Mouse (Mus musculus) heart, embryonic 10.5 days (tissue): ENCODE results near the gene Cracr2a. TPM values are rescaled to one million over a fixed set of nuclear protein-coding genes. Genes with fewer than 3 reads are reported as not detected.
A peak's percentile ranks its signal among the peaks of the same experiment; 100 is the strongest.

Experiments used
- DNase-seq: peaks from one replicate; pipeline ENCODE4 v3.0.0-alpha.2; 2017; ENCODE audit warnings: low spot score
- H3K27ac ChIP-seq: fragments of 300-500 bp; sonication (generic); 2 replicates; pipeline ENCODE4 v1.5.1; 2016; ENCODE audit warnings: mild to moderate bottlenecking
- H3K27me3 ChIP-seq: fragments of 300-500 bp; sonication (generic); 2 replicates; pipeline ENCODE4 v1.6.1; 2016; ENCODE audit warnings: mild to moderate bottlenecking; ENCODE audit not compliant: poor library complexity, insufficient read depth, severe bottlenecking
- H3K36me3 ChIP-seq: fragments of 300-500 bp; sonication (generic); 2 replicates; pipeline ENCODE4 v1.6.1; 2016; ENCODE audit warnings: mild to moderate bottlenecking, moderate library complexity
- H3K4me1 ChIP-seq: fragments of 300-500 bp; sonication (generic); 2 replicates; pipeline ENCODE4 v1.6.1; 2016; ENCODE audit warnings: mild to moderate bottlenecking
- H3K4me3 ChIP-seq: fragments of 300-500 bp; sonication (generic); 2 replicates; pipeline ENCODE4 v1.5.1; 2016; ENCODE audit warnings: mild to moderate bottlenecking, moderate library complexity
- H3K9me3 ChIP-seq: fragments of 300-500 bp; sonication (generic); 2 replicates; pipeline ENCODE4 v1.6.1; 2016; ENCODE audit warnings: mild to moderate bottlenecking, moderate library complexity
- WGBS: fragments of 180-500 bp; shearing (Covaris S2); methylation state at CpG from one replicate; pipeline ENCODE4 v1.1.7; 2016; 5-methylcytosine and 5-hydroxymethylcytosine counted together
- polyA plus RNA-seq: library from polyadenylated mRNA; unstranded; fragments of >200 nt; fragmentation: Nextera tagmentation; extraction: Ambion mirVana; gene quantifications from 2 replicates; pipeline ENCODE4 v1.2.1, GENCODE M21; 2016

Cracr2a gene
- polyA plus RNA-seq, 1 experiment from 2014 or later, result 1.7 TPM

GRCm38 (mm10) chr6:127575194-127575593 is 14.1 kb downstream of the Cracr2a start:
- H3K27me3 ChIP-seq, result no peaks in the 10 kb centered on the region
- H3K4me3 ChIP-seq, result no peak overlapping the region
- DNase-seq, result no peak
- H3K9me3 ChIP-seq, result no peaks in the 10 kb centered on the region
- no peaks in the 10 kb centered on the region for H3K36me3 ChIP-seq
- no peak overlapping the region for H3K27ac ChIP-seq
- no peaks in the 10 kb centered on the region for H3K4me1 ChIP-seq
- 80% methylated on average over 2 of the region's 2 CpGs for WGBS

GRCm38 (mm10) chr6:127577688-127578087 is 16.6 kb downstream of the Cracr2a start:
- Histone ChIP-seq H3K27me3 (no peaks in the 10 kb centered on the region), H3K4me1 (peaks cover 12% of the 10 kb centered on the region), H3K4me3 (no peak overlapping the region), H3K27ac (no peak overlapping the region), H3K36me3 (no peaks in the 10 kb centered on the region), H3K9me3 (no peaks in the 10 kb centered on the region)
- WGBS, result 57% methylated on average over 4 of the region's 4 CpGs
- DNase-seq, result no peak

- Histone ChIP-seq H3K4me1 (peaks cover 16% of the 10 kb centered on the region), H3K4me3 (no peak overlapping the region), H3K27me3 (no peaks in the 10 kb centered on the region), H3K27ac (no peak overlapping the region), H3K9me3 (no peaks in the 10 kb centered on the region), H3K36me3 (no peaks in the 10 kb centered on the region)
- WGBS, result 42% methylated on average over 7 of the region's 7 CpGs
- DNase-seq, result no peak
Measured at GRCm38 (mm10) chr6:127578316-127578715, 17.2 kb downstream of the Cracr2a start.

GRCm38 (mm10) chr6:127578810-127579209 is 17.7 kb downstream of the Cracr2a start:
- WGBS, result 50% methylated on average over 5 of the region's 5 CpGs
- DNase-seq, result no peak
- no peak overlapping the region for H3K4me3 ChIP-seq
- H3K9me3 ChIP-seq, result no peaks in the 10 kb centered on the region
- no peak overlapping the region for H3K27ac ChIP-seq
- no peaks in the 10 kb centered on the region for H3K36me3 ChIP-seq
- peaks cover 16% of the 10 kb centered on the region for H3K4me1 ChIP-seq
- H3K27me3 ChIP-seq, result no peaks in the 10 kb centered on the region

- WGBS, result 34% methylated on average over 12 of the region's 12 CpGs
- Histone ChIP-seq H3K9me3 (no peaks in the 10 kb centered on the region), H3K36me3 (no peaks in the 10 kb centered on the region), H3K4me3 (peak overlapping the region; percentile 55), H3K27me3 (peaks cover 5% of the 10 kb centered on the region; the same call in 1 of the 2 replicates), H3K4me1 (peaks cover 16% of the 10 kb centered on the region), H3K27ac (peak overlapping the region; percentile 69)
- no peak for DNase-seq
Measured at GRCm38 (mm10) chr6:127581915-127582314, 20.8 kb downstream of the Cracr2a start.

- H3K27me3 ChIP-seq, result peaks cover 5% of the 10 kb centered on the region; the same call in 1 of the 2 replicates
- peak; percentile 89 for DNase-seq
- H3K4me1 ChIP-seq, result peaks cover 16% of the 10 kb centered on the region
- no peaks in the 10 kb centered on the region for H3K36me3 ChIP-seq
- H3K9me3 ChIP-seq, result no peaks in the 10 kb centered on the region
- WGBS, result 7% methylated on average over 15 of the region's 15 CpGs
- peak overlapping the region; percentile 69 for H3K27ac ChIP-seq
- H3K4me3 ChIP-seq, result peak overlapping the region; percentile 55
Measured at GRCm38 (mm10) chr6:127582391-127583176, 21.4 kb downstream of the Cracr2a start.

GRCm38 (mm10) chr6:127591467-127591866 is 30.3 kb downstream of the Cracr2a start:
- H3K27me3 ChIP-seq, result peaks cover 37% of the 10 kb centered on the region
- H3K9me3 ChIP-seq, result no peaks in the 10 kb centered on the region
- no peaks in the 10 kb centered on the region for H3K36me3 ChIP-seq
- H3K4me3 ChIP-seq, result no peak overlapping the region
- 63% methylated on average over 3 of the region's 3 CpGs for WGBS
- no peaks in the 10 kb centered on the region for H3K4me1 ChIP-seq
- no peak overlapping the region for H3K27ac ChIP-seq
- no peak for DNase-seq

GRCm38 (mm10) chr6:127593487-127593886 is 32.3 kb downstream of the Cracr2a start:
- H3K4me3 ChIP-seq, result no peak overlapping the region
- H3K9me3 ChIP-seq, result no peaks in the 10 kb centered on the region
- H3K36me3 ChIP-seq, result no peaks in the 10 kb centered on the region
- 57% methylated on average over 4 of the region's 4 CpGs for WGBS
- no peaks in the 10 kb centered on the region for H3K4me1 ChIP-seq
- DNase-seq, result no peak
- H3K27me3 ChIP-seq, result peaks cover 37% of the 10 kb centered on the region
- H3K27ac ChIP-seq, result no peak overlapping the region

- Histone ChIP-seq H3K27ac (no peak overlapping the region), H3K9me3 (0 out of 2 replicates have a peak, but pooled peaks cover 2% of the 10 kb centered on the region), H3K36me3 (0 out of 2 replicates have a peak, but pooled peaks cover 2% of the 10 kb centered on the region), H3K4me1 (no peaks in the 10 kb centered on the region), H3K4me3 (no peak overlapping the region), H3K27me3 (no peaks in the 10 kb centered on the region)
- DNase-seq, result no peak
- WGBS, result 76% methylated on average over 6 of the region's 6 CpGs
Measured at GRCm38 (mm10) chr6:127599280-127599679, 38.1 kb downstream of the Cracr2a start.

- Histone ChIP-seq H3K36me3 (0 out of 2 replicates have a peak, but pooled peaks cover 2% of the 10 kb centered on the region), H3K27ac (no peak overlapping the region), H3K4me1 (no peaks in the 10 kb centered on the region), H3K9me3 (0 out of 2 replicates have a peak, but pooled peaks cover 2% of the 10 kb centered on the region), H3K27me3 (no peaks in the 10 kb centered on the region), H3K4me3 (no peak overlapping the region)
- 74% methylated on average over 15 of the region's 15 CpGs for WGBS
- no peak for DNase-seq
Measured at GRCm38 (mm10) chr6:127605067-127606025, 44.2 kb downstream of the Cracr2a start.

GRCm38 (mm10) chr6:127609673-127610072 is 48.5 kb downstream of the Cracr2a start:
- Histone ChIP-seq H3K9me3 (no peaks in the 10 kb centered on the region), H3K4me1 (0 out of 2 replicates have a peak, but pooled peaks cover 7% of the 10 kb centered on the region)

GRCm38 (mm10) chr6:127611216-127611615 is 50.1 kb downstream of the Cracr2a start:
- WGBS, result 78% methylated on average over 12 of the region's 12 CpGs
- 0 out of 2 replicates have a peak, but pooled peaks cover 6% of the 10 kb centered on the region for H3K27me3 ChIP-seq
- H3K4me3 ChIP-seq, result no peak overlapping the region
- no peak for DNase-seq
- no peaks in the 10 kb centered on the region; the same call in 1 of the 2 replicates for H3K9me3 ChIP-seq
- H3K36me3 ChIP-seq, result no peaks in the 10 kb centered on the region
- H3K27ac ChIP-seq, result no peak overlapping the region
- 0 out of 2 replicates have a peak, but pooled peaks cover 8% of the 10 kb centered on the region for H3K4me1 ChIP-seq

More at GRCm38 (mm10) chr6:127609673-127610072, 48.5 kb downstream of the Cracr2a start:
- Histone ChIP-seq H3K4me3 (no peak overlapping the region), H3K27me3 (0 out of 2 replicates have a peak, but pooled peaks cover 6% of the 10 kb centered on the region), H3K36me3 (no peaks in the 10 kb centered on the region), H3K27ac (no peak overlapping the region)
- no peak for DNase-seq
